Mouse (Mus musculus) heart, embryonic 16.5 days (tissue): Measurements from ENCODE around the gene Mboat2. TPM values are rescaled to one million over a fixed set of nuclear protein-coding genes. Genes with fewer than 3 reads are reported as not detected.

Source experiments
- ATAC-seq: fragments of 200-750 bp; cut with Nextera tagmentation; replicated peaks from 2 replicates; pipeline ENCODE4 v1.8.0; 2017; ENCODE audit warnings: moderate number of reproducible peaks; ENCODE audit not compliant: insufficient read depth, low FRiP score; ENCODE audit errors: extremely low read depth
- H3K27ac ChIP-seq: fragments of 300-500 bp; sonication (generic); 2 replicates; pipeline ENCODE4 v1.5.1; 2014; ENCODE audit warnings: mild to moderate bottlenecking, low read length, control low read depth, moderate library complexity
- H3K27me3 ChIP-seq: fragments of 300-500 bp; sonication (generic); 2 replicates; pipeline ENCODE4 v1.6.1; 2014; ENCODE audit warnings: low read length, mixed read lengths; ENCODE audit not compliant: control insufficient read depth, insufficient read depth
- H3K36me3 ChIP-seq: fragments of 300-500 bp; sonication (generic); 2 replicates; pipeline ENCODE4 v1.6.1; 2014; ENCODE audit not compliant: control insufficient read depth, insufficient read depth
- H3K4me1 ChIP-seq: fragments of 300-500 bp; sonication (generic); 2 replicates; pipeline ENCODE4 v1.6.1; 2014; ENCODE audit warnings: low read length, mixed read lengths; ENCODE audit not compliant: control insufficient read depth, insufficient read depth
- H3K4me2 ChIP-seq: fragments of 300-500 bp; sonication (generic); 2 replicates; pipeline ENCODE4 v1.6.1; 2014; ENCODE audit warnings: low read depth, mild to moderate bottlenecking, control low read depth, low read length
- H3K4me3 ChIP-seq: fragments of 300-500 bp; sonication (generic); 2 replicates; pipeline ENCODE4 v1.5.1; 2014; ENCODE audit warnings: mild to moderate bottlenecking, control low read depth, low read length
- H3K9ac ChIP-seq: fragments of 300-500 bp; sonication (generic); 2 replicates; pipeline ENCODE4 v1.6.1; 2014; ENCODE audit warnings: low read length, control low read depth
- H3K9me3 ChIP-seq: fragments of 300-500 bp; sonication (generic); replicated peaks from 2 replicates; pipeline ENCODE4 v1.6.1; 2016; ENCODE audit warnings: low read length; ENCODE audit not compliant: control insufficient read depth
- WGBS: fragments of 180-500 bp; shearing (Covaris S2); extraction: QIAGEN DNeasy Blood & Tissue Kit; methylation state at CpG from one replicate; pipeline ENCODE4 v1.1.7; 2014; 5-methylcytosine and 5-hydroxymethylcytosine counted together
- polyA plus RNA-seq: library from polyadenylated mRNA; unstranded; fragments of >200 nt; fragmentation: Nextera tagmentation; extraction: Ambion mirVana; gene quantifications from 2 replicates; pipeline ENCODE4 v1.2.1, GENCODE M21; 2015

Gene Mboat2
- polyA plus RNA-seq, 1 experiment from 2014 or later: 28.8 TPM

DNA sequence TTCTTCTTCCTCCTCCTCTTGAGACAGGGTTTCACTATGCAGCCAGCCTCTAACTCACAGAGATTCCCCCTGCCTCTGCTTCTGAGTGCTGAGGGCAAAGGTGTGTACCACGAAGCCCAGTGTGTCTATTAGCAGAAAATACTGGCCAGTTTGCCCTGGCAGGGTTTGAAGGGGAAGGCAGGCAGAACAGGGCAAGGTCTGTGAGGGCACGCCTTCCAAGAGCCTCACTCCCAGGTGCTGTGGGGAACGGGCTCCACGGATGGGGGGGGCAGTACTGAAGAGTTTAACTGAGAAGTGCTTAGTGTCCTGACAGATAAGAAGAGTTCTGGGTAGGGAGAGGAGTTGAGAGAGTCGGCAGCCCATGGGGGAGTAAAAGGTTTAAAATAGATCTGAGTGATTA, 142.9 kb downstream of the Mboat2 start:
- ATAC-seq: no peak

DNA sequence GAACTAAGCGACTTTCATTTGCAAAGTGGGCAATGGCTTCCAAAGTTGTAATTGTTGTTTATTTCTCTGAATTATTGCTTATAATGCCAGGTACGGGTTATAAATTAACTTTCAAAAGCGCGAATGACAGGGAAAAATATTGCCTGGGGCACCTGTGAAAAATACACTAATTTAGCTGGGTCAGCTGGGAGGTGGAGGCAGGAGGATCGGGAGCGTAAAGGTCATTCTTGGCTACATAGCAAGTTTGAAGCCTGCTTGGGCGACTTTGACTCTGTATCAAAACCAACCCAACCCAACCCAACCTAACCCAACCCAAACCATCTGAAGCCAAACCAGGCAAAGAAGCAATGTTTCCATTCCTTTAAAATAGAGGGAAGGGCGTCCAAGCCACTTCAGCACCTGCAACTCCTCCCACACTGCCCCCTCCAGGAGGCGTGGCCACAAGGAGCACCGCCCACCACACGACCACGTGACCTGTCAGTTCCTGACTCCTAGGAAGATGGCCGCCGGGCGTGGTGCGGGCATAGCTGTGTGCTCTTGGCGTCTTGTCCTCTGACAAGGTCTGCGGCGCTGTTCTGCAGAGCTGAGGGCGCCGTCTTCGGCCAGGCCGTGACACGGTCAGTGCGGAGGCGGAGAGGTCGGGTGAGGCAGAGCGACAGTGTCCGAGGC, 143.9 kb downstream of the Mboat2 start, which contains the start of gene Kidins220:
Kidins220 (plus strand) TSS at position 480 of the 669 bp plus-strand sequence.
- no peaks in the 10 kb centered on the region for H3K36me3 ChIP-seq
- WGBS: 16% methylated on average over 29 of the region's 29 CpGs
- peak within 1 kb of the TSS; percentile 62 for H3K4me2 ChIP-seq
- peak within 1 kb of the TSS; percentile 78 for H3K4me3 ChIP-seq
- H3K9me3 ChIP-seq: no peaks in the 10 kb centered on the region
- peak; percentile 92 for ATAC-seq
- peak within 1 kb of the TSS; percentile 94 for H3K27ac ChIP-seq
- no peaks in the 10 kb centered on the region for H3K27me3 ChIP-seq
- H3K9ac ChIP-seq: peak within 1 kb of the TSS; percentile 75
- peaks cover 23% of the 10 kb centered on the region for H3K4me1 ChIP-seq

More for the DNA sequence above, 142.9 kb downstream of the Mboat2 start:
- no peak overlapping the region for H3K4me3 ChIP-seq
- no peaks in the 10 kb centered on the region; the same call in 1 of the 2 replicates for H3K36me3 ChIP-seq
- H3K4me1 ChIP-seq: peaks cover 21% of the 10 kb centered on the region
- WGBS: 38% methylated on average over 5 of the region's 5 CpGs
- H3K9me3 ChIP-seq: no peaks in the 10 kb centered on the region
- H3K27ac ChIP-seq: no peak overlapping the region
- H3K4me2 ChIP-seq: no peak overlapping the region
- H3K9ac ChIP-seq: no peak overlapping the region
- H3K27me3 ChIP-seq: no peaks in the 10 kb centered on the region

DNA sequence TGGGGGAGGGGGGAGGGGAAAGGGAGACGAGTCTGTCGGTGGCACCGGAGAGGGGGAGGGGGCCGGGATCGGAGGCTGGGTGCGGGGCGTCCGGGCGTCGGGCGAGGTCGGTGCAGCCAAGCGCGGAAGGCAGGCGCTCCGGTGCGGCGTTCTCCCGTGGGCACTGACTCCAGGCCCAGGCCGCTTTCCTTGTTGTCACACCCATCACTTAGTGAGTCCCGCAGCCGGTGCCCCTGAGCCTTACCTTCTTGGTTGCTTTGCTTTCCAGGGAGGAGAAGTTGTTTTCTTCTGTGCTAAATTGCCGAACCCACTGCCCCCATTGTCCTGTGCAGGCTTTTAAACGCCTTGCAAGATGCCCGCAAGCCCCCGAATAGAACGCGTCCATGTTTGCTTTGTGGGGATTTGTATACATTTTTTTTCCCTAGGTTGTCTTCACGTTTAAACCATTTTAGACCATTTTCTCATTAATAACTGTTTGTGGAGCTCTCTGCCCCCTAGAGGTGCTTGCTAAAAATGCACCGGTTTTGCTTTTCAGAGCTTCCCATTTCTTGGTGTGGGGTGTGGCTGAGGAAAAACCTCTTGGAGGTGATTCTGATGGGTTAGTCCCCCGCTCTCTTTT, 144.5 kb downstream of the Mboat2 start:
- Histone ChIP-seq H3K4me1 (peaks cover 23% of the 10 kb centered on the region), H3K36me3 (no peaks in the 10 kb centered on the region), H3K4me3 (peak overlapping the region; percentile 78), H3K9me3 (no peaks in the 10 kb centered on the region), H3K27ac (peak overlapping the region; percentile 94), H3K4me2 (peak overlapping the region; percentile 62), H3K27me3 (no peaks in the 10 kb centered on the region), H3K9ac (peak overlapping the region; percentile 75)
- peak; percentile 74 for ATAC-seq
- under 1% methylated on average over 31 of the region's 31 CpGs for WGBS

DNA sequence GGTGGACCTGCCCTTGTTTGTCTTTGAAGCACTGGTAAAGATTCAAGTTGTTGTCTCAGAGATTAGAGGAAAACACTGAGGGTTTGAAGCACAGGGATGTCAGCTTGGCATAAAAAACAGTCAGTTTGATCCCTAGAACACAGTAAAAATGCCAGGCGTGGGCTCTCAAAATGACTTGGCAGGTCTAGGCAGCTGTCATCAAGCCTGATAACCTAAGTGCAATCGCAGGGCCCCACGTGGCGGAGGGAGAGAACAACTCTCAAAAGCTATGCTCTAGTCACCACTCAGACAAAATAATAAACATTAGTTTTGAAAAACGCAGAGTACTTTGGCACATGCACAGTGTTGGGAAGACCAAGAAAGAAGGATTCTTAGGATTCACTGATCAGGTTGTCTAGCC, 154.5 kb downstream of the Mboat2 start:
- H3K4me1 ChIP-seq: peaks cover 31% of the 10 kb centered on the region
- no peaks in the 10 kb centered on the region for H3K9me3 ChIP-seq
- H3K36me3 ChIP-seq: peaks cover 20% of the 10 kb centered on the region
- H3K27me3 ChIP-seq: no peaks in the 10 kb centered on the region
- no peak for ATAC-seq
- no peak overlapping the region for H3K4me2 ChIP-seq
- WGBS: 42% methylated on average over 5 of the region's 5 CpGs
- H3K9ac ChIP-seq: no peak overlapping the region
- no peak overlapping the region for H3K4me3 ChIP-seq
- H3K27ac ChIP-seq: no peak overlapping the region

DNA sequence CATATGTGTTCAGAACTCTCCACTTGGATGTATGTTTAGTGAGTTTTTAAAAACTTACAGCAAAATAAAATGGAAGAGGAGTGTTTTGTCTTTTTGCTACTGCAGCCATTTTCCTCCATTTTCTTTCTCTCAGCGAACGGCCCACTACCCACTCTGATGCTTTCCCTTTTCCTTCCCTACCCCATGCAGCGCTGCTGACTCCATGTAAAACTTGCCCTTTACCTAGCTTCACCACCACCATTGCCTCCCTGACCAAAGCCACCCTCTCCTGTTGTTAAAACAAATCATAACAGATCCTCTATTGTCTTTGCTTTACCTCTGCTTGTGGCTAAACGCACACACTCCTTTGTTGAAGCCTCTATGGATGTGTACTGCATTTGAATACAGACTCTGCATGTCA, 164.7 kb downstream of the Mboat2 start:
- no peak overlapping the region for H3K4me2 ChIP-seq
- H3K4me1 ChIP-seq: no peaks in the 10 kb centered on the region
- WGBS: 96% methylated on average over 4 of the region's 4 CpGs
- H3K9me3 ChIP-seq: no peaks in the 10 kb centered on the region
- no peak overlapping the region for H3K9ac ChIP-seq
- H3K4me3 ChIP-seq: no peak overlapping the region
- no peaks in the 10 kb centered on the region for H3K27me3 ChIP-seq
- peaks cover 72% of the 10 kb centered on the region for H3K36me3 ChIP-seq
- ATAC-seq: no peak
- H3K27ac ChIP-seq: no peak overlapping the region

DNA sequence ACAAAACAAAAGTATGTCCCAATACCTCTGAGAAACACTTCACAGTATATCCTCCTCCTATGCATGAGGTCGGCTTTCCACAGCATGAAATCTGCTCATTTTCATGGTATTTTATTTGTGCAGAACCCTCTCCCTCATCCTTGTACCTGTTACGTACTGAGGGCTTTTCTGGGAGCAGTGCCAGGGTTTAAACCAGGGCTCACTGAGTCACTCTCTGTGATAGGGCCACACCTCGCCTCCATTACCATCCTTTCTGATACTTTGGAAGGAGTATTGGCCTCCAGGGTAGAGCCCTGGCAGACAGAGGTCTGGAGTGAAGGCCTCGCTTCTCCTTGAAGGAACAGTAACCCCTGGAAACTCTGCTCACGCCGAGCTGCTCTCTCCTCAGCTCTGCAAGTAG, 174.7 kb downstream of the Mboat2 start:
- Histone ChIP-seq H3K27me3 (no peaks in the 10 kb centered on the region), H3K4me1 (no peaks in the 10 kb centered on the region), H3K36me3 (peaks cover 65% of the 10 kb centered on the region), H3K9ac (no peak overlapping the region), H3K27ac (no peak overlapping the region), H3K9me3 (no peaks in the 10 kb centered on the region), H3K4me2 (no peak overlapping the region), H3K4me3 (no peak overlapping the region)
- ATAC-seq: no peak
- WGBS: 76% methylated on average over 6 of the region's 6 CpGs

DNA sequence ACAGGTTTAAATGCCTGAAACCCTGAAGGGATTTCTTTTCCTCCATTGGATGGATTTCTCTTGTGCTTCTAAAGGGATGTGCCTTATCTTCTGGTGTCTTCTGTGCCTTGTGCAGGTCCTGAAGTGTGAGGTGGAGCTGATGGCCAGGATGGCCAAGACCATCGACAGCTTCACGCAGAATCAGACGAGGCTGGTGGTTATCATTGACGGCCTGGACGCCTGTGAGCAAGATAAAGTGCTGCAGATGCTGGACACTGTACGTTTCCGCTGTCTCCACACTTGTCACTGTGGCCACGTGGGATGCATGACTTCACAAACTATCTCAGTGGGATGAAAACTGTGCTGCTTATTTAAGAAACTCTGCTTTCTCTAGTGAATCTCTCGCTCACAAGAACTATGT, 179.3 kb downstream of the Mboat2 start:
- H3K36me3 ChIP-seq: peaks cover 57% of the 10 kb centered on the region
- no peak for ATAC-seq
- no peak overlapping the region for H3K4me2 ChIP-seq
- H3K27ac ChIP-seq: no peak overlapping the region
- H3K4me1 ChIP-seq: peaks cover 14% of the 10 kb centered on the region
- H3K9me3 ChIP-seq: no peaks in the 10 kb centered on the region
- H3K4me3 ChIP-seq: no peak overlapping the region
- WGBS: 49% methylated on average over 9 of the region's 9 CpGs
- H3K27me3 ChIP-seq: no peaks in the 10 kb centered on the region
- no peak overlapping the region for H3K9ac ChIP-seq

DNA sequence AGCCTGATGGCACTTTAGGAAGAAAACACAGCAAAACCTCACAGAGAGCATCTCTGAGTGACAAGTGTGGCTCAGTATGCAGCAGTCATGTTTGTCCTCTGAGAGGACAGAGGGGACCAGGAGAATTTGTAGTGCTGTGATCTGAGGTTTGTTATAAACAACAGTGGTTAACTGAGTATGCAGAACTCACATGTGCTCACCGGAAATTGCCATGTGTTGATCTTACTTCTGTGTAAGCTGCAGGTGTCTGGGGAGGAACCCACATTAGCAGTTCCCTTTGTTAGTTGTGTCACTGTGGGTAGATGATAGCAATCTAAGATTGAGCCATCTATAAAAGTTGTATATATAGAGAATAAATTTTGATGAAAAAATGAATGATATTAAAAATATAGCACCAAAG, 179.7 kb downstream of the Mboat2 start:
- ATAC-seq: peak; percentile 40; the same call in 1 of the 2 replicates

DNA sequence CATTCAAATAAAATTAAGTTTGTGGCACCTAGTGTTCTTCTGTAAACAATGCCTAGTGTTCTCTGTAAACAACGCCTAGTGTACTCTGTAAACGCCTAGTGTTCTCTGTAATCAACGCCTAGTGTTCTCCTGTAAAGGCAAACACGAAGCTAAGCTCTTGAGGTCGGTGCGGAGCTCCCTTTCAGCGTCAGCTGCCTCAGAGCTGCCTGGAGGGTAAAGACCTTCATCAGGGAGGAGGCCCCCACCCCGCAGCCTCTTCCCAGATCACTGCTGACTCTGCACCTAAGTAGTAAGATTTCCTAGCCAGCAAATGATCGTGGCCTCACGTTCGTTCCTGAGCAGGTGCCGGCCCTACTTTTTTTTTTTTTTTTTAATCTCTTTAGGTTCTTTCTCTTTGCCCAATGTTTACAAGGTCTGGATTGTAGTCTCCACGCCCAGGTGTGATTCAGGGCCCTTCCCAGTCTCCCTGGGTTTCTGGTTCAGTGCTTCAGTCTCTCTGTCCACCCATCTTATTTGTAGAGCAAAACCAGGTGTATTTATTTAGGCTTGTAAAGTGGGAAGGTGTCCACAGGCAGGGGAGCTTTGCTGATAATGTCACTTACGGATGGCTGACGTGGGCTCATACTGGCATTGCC, 181.2 kb downstream of the Mboat2 start:
- H3K4me2 ChIP-seq: no peak overlapping the region
- no peaks in the 10 kb centered on the region for H3K9me3 ChIP-seq
- no peak overlapping the region for H3K9ac ChIP-seq
- H3K27ac ChIP-seq: peak overlapping the region; percentile 45; the same call in 1 of the 2 replicates
- peaks cover 63% of the 10 kb centered on the region for H3K36me3 ChIP-seq
- no peak for ATAC-seq
- H3K27me3 ChIP-seq: no peaks in the 10 kb centered on the region
- 68% methylated on average over 15 of the region's 15 CpGs for WGBS
- H3K4me3 ChIP-seq: no peak overlapping the region
- peaks cover 14% of the 10 kb centered on the region for H3K4me1 ChIP-seq

More for the DNA sequence above, 179.7 kb downstream of the Mboat2 start:
- 88% methylated on average over 1 of the region's 1 CpGs for WGBS
- H3K9me3 ChIP-seq: no peaks in the 10 kb centered on the region
- H3K4me2 ChIP-seq: no peak overlapping the region
- H3K36me3 ChIP-seq: peaks cover 57% of the 10 kb centered on the region
- H3K4me3 ChIP-seq: no peak overlapping the region
- H3K4me1 ChIP-seq: peaks cover 14% of the 10 kb centered on the region
- H3K27me3 ChIP-seq: no peaks in the 10 kb centered on the region
- no peak overlapping the region for H3K27ac ChIP-seq
- H3K9ac ChIP-seq: no peak overlapping the region
